Comparison of ENCODE assay signal across 12 mouse cellular contexts in genomic region chr9:46083490-46083893, GRCm38 (mm10).
A peak's percentile ranks its signal among the peaks of the same experiment; 100 is the strongest.
DNase-seq lines count a peak whose midpoint lies in the region; ATAC-seq and TF ChIP-seq lines count a peak whose summit lies in the region.
"Had no signal": no experiment of that assay in that cellular context is flagged by ENCODE, and none has a peak within 500 bp of the region (broad histone marks: within the 10 kb centered on the region; RNA-seq: fewer than 3 reads in every experiment).

No protein-coding gene starts in this region.

- no peak overlapping the region for H3K4me2 ChIP-seq in hindbrain, embryonic 13.5 days
- H3K4me2 ChIP-seq: midbrain, embryonic 12.5 days had no signal

- no peaks in the 10 kb centered on the region for H3K36me3 ChIP-seq in hindbrain, embryonic 13.5 days
- H3K36me3 ChIP-seq: midbrain, embryonic 12.5 days had no signal

- peak overlapping the region; percentile 82 for H3K27ac ChIP-seq in gastrocnemius, adult 2 months
- H3K27ac ChIP-seq in left cerebral cortex, adult 2 months, result peak overlapping the region; percentile 70
- H3K27ac ChIP-seq in hindbrain, embryonic 13.5 days, result no peak overlapping the region
- H3K27ac ChIP-seq: heart, adult 2 months; midbrain, embryonic 12.5 days had no signal

- no peaks in the 10 kb centered on the region for H3K27me3 ChIP-seq in hindbrain, embryonic 13.5 days
- H3K27me3 ChIP-seq: midbrain, embryonic 12.5 days had no signal

- H3K9me3 ChIP-seq in hindbrain, embryonic 13.5 days, result no peaks in the 10 kb centered on the region
- H3K9me3 ChIP-seq: midbrain, embryonic 12.5 days had no signal

- no peak for DNase-seq in gastrocnemius, adult 2 months
- no peak for DNase-seq in gastrocnemius, postnatal 4 days (ENCODE audit: low spot score in 2 of 2)
- DNase-seq in CD4-positive helper T cell, adult 2 months (ENCODE audit: low read depth, low spot score), result peak; percentile 74
- peak; percentile 2 for DNase-seq in T-cell, adult 2 months (ENCODE audit: low spot score)
- DNase-seq in left cerebral cortex, adult 2 months (ENCODE audit: extremely low spot score in 1 of 2, low spot score in 2 of 2), result peak; percentile 23 to 45
- no peak for DNase-seq in kidney, postnatal 10 days
- no peak for DNase-seq in heart, adult 11 months
- DNase-seq: heart, adult 2 months; heart, postnatal 36 days; kidney, adult 9 months had no signal

- peaks cover 26% of the 10 kb centered on the region for H3K4me1 ChIP-seq in hindbrain, embryonic 13.5 days (replicated peaks)

- WGBS in hindbrain, embryonic 13.5 days, result 70% methylated on average over 7 of the region's 7 CpGs

- H3K4me3 ChIP-seq in gastrocnemius, adult 2 months, result no peak overlapping the region
- no peak overlapping the region for H3K4me3 ChIP-seq in left cerebral cortex, adult 2 months
- no peak overlapping the region for H3K4me3 ChIP-seq in hindbrain, embryonic 13.5 days
- H3K4me3 ChIP-seq: heart, adult 2 months; midbrain, embryonic 12.5 days had no signal

- intact Hi-C loops in gastrocnemius, adult 2 months (cut with DNase I), result loop anchor here (5.0 kb wide), 1 partner anchor 71 kb away; the partner anchor contains the start of genes Pafah1b2 and Sik3
- intact Hi-C loops in left cerebral cortex, adult 2 months (cut with DNase I), result loop anchor here (1.0 to 5.0 kb wide), 4 partner anchors 57 to 132 kb away; partner anchors contain the start of genes Pafah1b2 and Sik3

- no peak overlapping the region for H3K9ac ChIP-seq in hindbrain, embryonic 13.5 days
- H3K9ac ChIP-seq: midbrain, embryonic 12.5 days had no signal

- no peak for ATAC-seq in hindbrain, embryonic 13.5 days (ENCODE audit: low FRiP score)

- no peak for TF ChIP-seq CTCF in gastrocnemius, adult 2 months (IDR thresholded peaks at IDR 0.05)
- no peak for TF ChIP-seq CTCF in left cerebral cortex, adult 2 months (IDR thresholded peaks at IDR 0.05)

Comparison
In these comparisons a context has a peak if more than half of its experiments do, and no peak if none do; other contexts are left out.
1. DNase-seq: peak in CD4-positive helper T cell, adult 2 months (single experiment), T-cell, adult 2 months (single experiment) and left cerebral cortex, adult 2 months (2 of 2); none in gastrocnemius, adult 2 months (single experiment), gastrocnemius, postnatal 4 days (0 of 2), kidney, postnatal 10 days (single experiment) and heart, adult 11 months (single experiment).